ENCODE assay signal across 8 mouse cellular contexts in the genomic region with DNA sequence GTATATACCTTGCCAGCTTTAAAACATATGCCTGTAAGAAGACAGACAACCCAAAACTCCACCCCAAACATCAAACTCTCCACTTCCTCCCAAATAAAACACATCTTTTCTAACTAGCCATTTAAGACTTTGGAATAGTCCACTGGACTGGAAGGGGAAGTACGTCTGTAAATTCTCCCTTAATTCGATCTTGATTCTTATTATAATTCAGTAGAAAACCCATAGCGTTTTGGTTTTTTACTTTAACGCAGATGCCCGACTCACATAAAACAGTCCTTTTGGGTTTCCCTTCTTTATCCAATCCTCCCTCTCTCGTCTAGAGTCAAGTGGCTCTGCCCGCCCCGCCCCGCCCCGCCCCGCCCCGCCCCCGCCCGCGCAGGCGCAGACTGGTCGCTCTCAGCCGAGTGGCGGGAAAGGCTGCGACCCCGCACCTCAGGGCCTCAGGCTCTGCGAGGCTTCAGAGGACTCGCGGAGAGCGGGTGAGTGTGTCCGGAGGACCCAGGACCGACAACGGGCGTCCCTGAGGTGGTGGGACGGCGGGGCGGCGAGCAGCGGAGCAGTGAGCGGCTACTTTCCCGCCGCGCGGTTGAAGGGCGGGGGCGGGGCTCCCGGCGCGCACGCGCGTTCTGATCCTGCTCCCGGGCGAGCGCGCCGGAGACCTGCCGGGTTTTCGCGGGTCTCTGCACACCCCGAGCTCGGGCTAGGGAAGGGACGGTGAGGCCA. TPM values are rescaled to one million over a fixed set of nuclear protein-coding genes. Genes with fewer than 3 reads are reported as not detected.
A peak's percentile ranks its signal among the peaks of the same experiment; 100 is the strongest.
DNase-seq lines count a peak whose midpoint lies in the region; ATAC-seq and TF ChIP-seq lines count a peak whose summit lies in the region.

TSS of gene Timeless (plus strand) at position 369 of the 723 bp plus-strand sequence.

- H3K27me3 ChIP-seq in ES-Bruce4 (ENCODE audit: control insufficient read depth, insufficient read depth, low read length, poor library complexity, severe bottlenecking): no peaks in the 10 kb centered on the region
- H3K27me3 ChIP-seq in forebrain, embryonic 13.5 days: no peaks in the 10 kb centered on the region
- no peaks in the 10 kb centered on the region for H3K27me3 ChIP-seq in liver, postnatal 0 days (ENCODE audit: insufficient read depth, low read length)
- H3K27me3 ChIP-seq in neural tube, embryonic 13.5 days: no peaks in the 10 kb centered on the region

- no peaks in the 10 kb centered on the region for H3K4me1 ChIP-seq in ES-Bruce4 (ENCODE audit: control insufficient read depth, insufficient read depth, low read length)
- H3K4me1 ChIP-seq in forebrain, embryonic 13.5 days: peaks cover 21% of the 10 kb centered on the region
- H3K4me1 ChIP-seq in liver, postnatal 0 days (ENCODE audit: insufficient read depth): peaks cover 12% of the 10 kb centered on the region
- H3K4me1 ChIP-seq in neural tube, embryonic 13.5 days (replicated peaks): peaks cover 10% of the 10 kb centered on the region

- no peak for TF ChIP-seq CTCF in ES-Bruce4 (IDR thresholded peaks at IDR 0.05; ENCODE audit: low read depth, low read length)
- no peak for TF ChIP-seq CTCF in liver, postnatal 0 days (IDR thresholded peaks at IDR 0.05; ENCODE audit: low read depth)

- TF ChIP-seq EP300 in ES-Bruce4 (IDR thresholded peaks at IDR 0.05; ENCODE audit: insufficient read depth, low read depth, low read length): no peak
- TF ChIP-seq EP300 in liver, postnatal 0 days (IDR thresholded peaks at IDR 0.05; ENCODE audit: low read depth): no peak; the same call in none of the 2 replicates

- H3K4me3 ChIP-seq in ES-Bruce4 (ENCODE audit: low read depth, low read length): peak within 1 kb of the TSS; percentile 97
- H3K4me3 ChIP-seq in forebrain, embryonic 13.5 days: peak within 1 kb of the TSS; percentile 73
- H3K4me3 ChIP-seq in liver, postnatal 0 days (ENCODE audit: low read depth, low read length): peak within 1 kb of the TSS; percentile 70
- H3K4me3 ChIP-seq in neural tube, embryonic 13.5 days: peak within 1 kb of the TSS; percentile 75

- H3K4me2 ChIP-seq in forebrain, embryonic 13.5 days: peak within 1 kb of the TSS; percentile 69
- H3K4me2 ChIP-seq in liver, postnatal 0 days (ENCODE audit: low read depth, low read length): peak within 1 kb of the TSS; percentile 84
- H3K4me2 ChIP-seq in neural tube, embryonic 13.5 days: peak within 1 kb of the TSS; percentile 69

- under 1% methylated on average over 50 of the region's 58 CpGs for WGBS in forebrain, embryonic 13.5 days
- WGBS in large intestine, adult 2 months: under 1% methylated on average over 57 of the region's 58 CpGs
- WGBS in liver, postnatal 0 days (ENCODE audit: insufficient replicate concordance): under 1% methylated on average over 51 of the region's 58 CpGs
- under 1% methylated on average over 55 of the region's 58 CpGs for WGBS in neural tube, embryonic 13.5 days

- intact Hi-C loops in heart, postnatal 14 days (cut with DNase I): no loop called here

- TF ChIP-seq POLR2A in ES-Bruce4 (IDR thresholded peaks at IDR 0.05; ENCODE audit: insufficient read depth, low read length): peak; percentile 51

- peaks cover 10% of the 10 kb centered on the region; the same call in 1 of the 2 replicates for H3K36me3 ChIP-seq in ES-Bruce4 (ENCODE audit: control insufficient read depth, insufficient read depth, low read length, poor library complexity, severe bottlenecking)
- no peaks in the 10 kb centered on the region for H3K36me3 ChIP-seq in forebrain, embryonic 13.5 days (ENCODE audit: poor library complexity, severe bottlenecking)
- no peaks in the 10 kb centered on the region for H3K36me3 ChIP-seq in liver, postnatal 0 days (replicated peaks; ENCODE audit: insufficient read depth, low read length)
- H3K36me3 ChIP-seq in neural tube, embryonic 13.5 days: no peaks in the 10 kb centered on the region

- DNase-seq in heart, postnatal 14 days: peak; percentile 93 to 94
- DNase-seq in large intestine, adult 2 months (ENCODE audit: low read depth, low spot score): peak; percentile 59
- DNase-seq in liver, postnatal 0 days: peak; percentile 92
- DNase-seq in telencephalon, adult 2 months (ENCODE audit: low read depth, low spot score): peak; percentile 79

- H3K27ac ChIP-seq in ES-Bruce4 (ENCODE audit: insufficient read depth, low read length): peak within 1 kb of the TSS; percentile 91
- peak within 1 kb of the TSS; percentile 92 for H3K27ac ChIP-seq in forebrain, embryonic 13.5 days
- peak within 1 kb of the TSS; percentile 93 for H3K27ac ChIP-seq in liver, postnatal 0 days (ENCODE audit: low read depth)
- peak within 1 kb of the TSS; percentile 93 for H3K27ac ChIP-seq in neural tube, embryonic 13.5 days (replicated peaks)

- no peaks in the 10 kb centered on the region for H3K9me3 ChIP-seq in ES-Bruce4 (replicated peaks; ENCODE audit: control insufficient read depth, insufficient read depth, low read length, poor library complexity, severe bottlenecking)
- no peaks in the 10 kb centered on the region for H3K9me3 ChIP-seq in forebrain, embryonic 13.5 days (replicated peaks)
- no peaks in the 10 kb centered on the region for H3K9me3 ChIP-seq in liver, postnatal 0 days (ENCODE audit: low read length)
- no peaks in the 10 kb centered on the region for H3K9me3 ChIP-seq in neural tube, embryonic 13.5 days

- H3K9ac ChIP-seq in ES-Bruce4 (ENCODE audit: low read depth, poor library complexity, severe bottlenecking): peak within 1 kb of the TSS; percentile 98
- peak within 1 kb of the TSS; percentile 84 for H3K9ac ChIP-seq in forebrain, embryonic 13.5 days
- peak within 1 kb of the TSS; percentile 83 for H3K9ac ChIP-seq in liver, postnatal 0 days (replicated peaks)
- H3K9ac ChIP-seq in neural tube, embryonic 13.5 days: peak within 1 kb of the TSS; percentile 82

- ATAC-seq in cerebellum, adult (ENCODE audit: insufficient number of reproducible peaks, low FRiP score, low TSS enrichment): peak; percentile 83
- ATAC-seq in forebrain, embryonic 13.5 days: peak; percentile 93
- peak; percentile 95 for ATAC-seq in liver, postnatal 0 days
- peak; percentile 93 for ATAC-seq in neural tube, embryonic 13.5 days (ENCODE audit: low read depth)

RNA-seq across cellular contexts. Expression of gene Timeless, which starts in this region (rescaled TPM):
- polyA plus RNA-seq in ES-Bruce4 (2011; ENCODE audit: insufficient read depth, insufficient read length, low read depth, missing spikeins): 57.7 and 64.1 TPM in 2 replicates
- polyA plus RNA-seq in forebrain, embryonic 13.5 days (2015; fragmentation: Nextera tagmentation; extraction: Ambion mirVana): 52.9 and 62.1 TPM in 2 replicates
- total RNA-seq in heart, postnatal 14 days (2021): 10 to 100 TPM in 1 of 2 experiments, 1 to 10 TPM in 1; 6.6 to 11.1 TPM
- 5.7 TPM in 2 replicates for polyA plus RNA-seq in large intestine, adult 2 months (2012; rRNA removed)
- polyA plus RNA-seq in liver, postnatal 0 days (2015; fragmentation: Nextera tagmentation; extraction: Ambion mirVana): 15.1 and 18.5 TPM in 2 replicates
- 24.0 and 31.2 TPM in 2 replicates for polyA plus RNA-seq in neural tube, embryonic 13.5 days (2015; fragmentation: Nextera tagmentation; extraction: Ambion mirVana)

Comparison
In these comparisons a context has a peak if more than half of its experiments do, and no peak if none do; other contexts are left out.
1. Peak in every context shown above with its lines: DNase-seq, ATAC-seq, H3K4me3 ChIP-seq and H3K27ac ChIP-seq.